Mouse (Mus musculus) kidney, embryonic 14.5 days (tissue): ENCODE data around the gene Actb. TPM values are rescaled to one million over a fixed set of nuclear protein-coding genes. Genes with fewer than 3 reads are reported as not detected.

Experiments used
- ATAC-seq: fragments of 200-750 bp; cut with Nextera tagmentation; 2 replicates; pipeline ENCODE4 v1.8.0; 2017; ENCODE audit warnings: moderate number of reproducible peaks, mild to moderate bottlenecking, moderate TSS enrichment, moderate library complexity; ENCODE audit not compliant: low FRiP score, low TSS enrichment
- H3K27ac ChIP-seq: fragments of 300-500 bp; sonication (generic); 2 replicates; pipeline ENCODE4 v1.5.1; 2014; ENCODE audit warnings: low read depth, mild to moderate bottlenecking, low read length, moderate library complexity, mixed read lengths
- H3K27me3 ChIP-seq: fragments of 300-500 bp; sonication (generic); 2 replicates; pipeline ENCODE4 v1.6.1; 2014; ENCODE audit warnings: mild to moderate bottlenecking, low read length; ENCODE audit not compliant: control insufficient read depth, insufficient read depth
- H3K36me3 ChIP-seq: fragments of 300-500 bp; sonication (generic); 2 replicates; pipeline ENCODE4 v1.6.1; 2014; ENCODE audit warnings: low read length, mixed read lengths; ENCODE audit not compliant: control insufficient read depth, insufficient read depth
- H3K4me1 ChIP-seq: fragments of 300-500 bp; sonication (generic); 2 replicates; pipeline ENCODE4 v1.6.1; 2014; ENCODE audit warnings: low read length, mixed read lengths; ENCODE audit not compliant: control insufficient read depth, insufficient read depth
- H3K4me2 ChIP-seq: fragments of 300-500 bp; sonication (generic); replicated peaks from 2 replicates; pipeline ENCODE4 v1.6.1; 2014; ENCODE audit warnings: low read depth, mild to moderate bottlenecking, low read length
- H3K4me3 ChIP-seq: fragments of 300-500 bp; sonication (generic); 2 replicates; pipeline ENCODE4 v1.5.1; 2014; ENCODE audit warnings: mild to moderate bottlenecking, low read length
- H3K9ac ChIP-seq: fragments of 300-500 bp; sonication (generic); 2 replicates; pipeline ENCODE4 v1.6.1; 2014; ENCODE audit warnings: low read depth, mild to moderate bottlenecking, low read length, moderate library complexity
- H3K9me3 ChIP-seq: fragments of 300-500 bp; sonication (generic); 2 replicates; pipeline ENCODE4 v1.6.1; 2016; ENCODE audit warnings: low read length; ENCODE audit not compliant: control insufficient read depth
- WGBS: fragments of 180-500 bp; shearing (Covaris S2); extraction: QIAGEN DNeasy Blood & Tissue Kit; methylation state at CpG from one replicate; pipeline ENCODE4 v1.1.7; 2014; 5-methylcytosine and 5-hydroxymethylcytosine counted together
- polyA plus RNA-seq: library from polyadenylated mRNA; unstranded; fragments of >200 nt; fragmentation: Nextera tagmentation; extraction: Ambion mirVana; gene quantifications from 2 replicates; pipeline ENCODE4 v1.2.1, GENCODE M21; 2014

Actb gene
- polyA plus RNA-seq, 1 experiment from 2014 or later, result 14,375 TPM

- WGBS, result 40% methylated on average over 13 of the region's 13 CpGs
- Histone ChIP-seq H3K4me1 (no peaks in the 10 kb centered on the region), H3K9ac (no peak overlapping the region), H3K27ac (no peak overlapping the region), H3K9me3 (no peaks in the 10 kb centered on the region), H3K4me3 (no peak overlapping the region), H3K4me2 (no peak overlapping the region), H3K27me3 (no peaks in the 10 kb centered on the region), H3K36me3 (peaks cover 32% of the 10 kb centered on the region)
- ATAC-seq, result no peak
Observed at GRCm38 (mm10) chr5:142869463-142869862, 37.1 kb downstream of the Actb start.

GRCm38 (mm10) chr5:142857763-142858229, 48.8 kb downstream of the Actb start:
- no peak overlapping the region for H3K4me3 ChIP-seq
- peaks cover 6% of the 10 kb centered on the region; the same call in 1 of the 2 replicates for H3K9me3 ChIP-seq
- no peak overlapping the region for H3K4me2 ChIP-seq
- no peak overlapping the region for H3K27ac ChIP-seq
- H3K9ac ChIP-seq, result 0 out of 2 replicates have a peak overlapping the region, but pooled peaks have one; percentile 4
- H3K27me3 ChIP-seq, result no peaks in the 10 kb centered on the region
- WGBS, result 52% methylated on average over 16 of the region's 16 CpGs
- H3K4me1 ChIP-seq, result no peaks in the 10 kb centered on the region
- no peak for ATAC-seq
- H3K36me3 ChIP-seq, result no peaks in the 10 kb centered on the region

DNA sequence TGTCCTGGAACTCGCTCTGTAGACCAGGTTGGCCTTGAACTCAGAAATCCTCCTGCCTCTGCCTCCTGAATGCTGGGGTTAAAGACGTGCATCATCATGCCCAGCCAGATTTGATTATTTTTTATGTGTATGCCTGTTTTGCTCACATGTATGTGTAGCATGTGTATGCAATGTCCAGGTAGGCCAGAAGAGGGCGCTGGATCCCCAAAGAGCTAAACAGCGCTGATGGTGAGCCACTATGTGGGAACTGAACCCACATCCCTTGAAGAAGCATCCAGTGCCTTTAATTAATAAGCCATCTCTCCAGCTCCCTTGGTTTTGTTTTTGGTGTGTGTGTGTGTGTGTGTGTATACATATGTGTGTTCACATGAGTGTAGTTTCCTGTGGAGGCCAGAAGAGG, 50.1 kb downstream of the Actb start:
- Histone ChIP-seq H3K36me3 (no peaks in the 10 kb centered on the region), H3K27me3 (no peaks in the 10 kb centered on the region)

GRCm38 (mm10) chr5:142854877-142855276, 51.7 kb downstream of the Actb start:
- WGBS, result 82% methylated on average over 10 of the region's 10 CpGs

More for the DNA sequence above, 50.1 kb downstream of the Actb start:
- H3K4me1 ChIP-seq, result no peaks in the 10 kb centered on the region
- H3K27ac ChIP-seq, result no peak overlapping the region
- no peak overlapping the region for H3K9ac ChIP-seq
- peaks cover 6% of the 10 kb centered on the region; the same call in 1 of the 2 replicates for H3K9me3 ChIP-seq
- H3K4me3 ChIP-seq, result no peak overlapping the region
- H3K4me2 ChIP-seq, result no peak overlapping the region
- no peak for ATAC-seq
- 81% methylated on average over 4 of the region's 4 CpGs for WGBS

GRCm38 (mm10) chr5:142853585-142853984, 53.0 kb downstream of the Actb start:
- 73% methylated on average over 6 of the region's 6 CpGs for WGBS
- peaks cover 6% of the 10 kb centered on the region; the same call in 1 of the 2 replicates for H3K9me3 ChIP-seq
- no peak overlapping the region for H3K4me3 ChIP-seq
- no peak for ATAC-seq
- H3K36me3 ChIP-seq, result no peaks in the 10 kb centered on the region
- no peak overlapping the region for H3K9ac ChIP-seq
- H3K27ac ChIP-seq, result no peak overlapping the region
- no peaks in the 10 kb centered on the region for H3K4me1 ChIP-seq
- H3K27me3 ChIP-seq, result no peaks in the 10 kb centered on the region
- H3K4me2 ChIP-seq, result no peak overlapping the region

More at GRCm38 (mm10) chr5:142854877-142855276, 51.7 kb downstream of the Actb start:
- Histone ChIP-seq H3K9me3 (peaks cover 6% of the 10 kb centered on the region; the same call in 1 of the 2 replicates), H3K27me3 (no peaks in the 10 kb centered on the region), H3K4me2 (no peak overlapping the region), H3K4me3 (no peak overlapping the region), H3K36me3 (no peaks in the 10 kb centered on the region), H3K27ac (no peak overlapping the region), H3K9ac (no peak overlapping the region), H3K4me1 (no peaks in the 10 kb centered on the region)
- ATAC-seq, result 0 out of 2 replicates have a peak, but pooled peaks have one; percentile 22

Other genes with a start within 250 kb of the Actb start
- 3.6 and 6.0 TPM in 2 replicates for gene Slc29a4, start 214.2 kb downstream of the Actb start, polyA plus RNA-seq
- 32.7 and 41.1 TPM in 2 replicates for gene Tnrc18, start 89.1 kb downstream of the Actb start, polyA plus RNA-seq
- 11.7 and 14.6 TPM in 2 replicates for gene Fbxl18, start 11.3 kb downstream of the Actb start, polyA plus RNA-seq
- 312 and 390 TPM in 2 replicates for gene Fscn1, start 53.6 kb upstream of the Actb start, polyA plus RNA-seq
- 28.7 and 48.3 TPM in 2 replicates for gene Rnf216, start 206.2 kb upstream of the Actb start, polyA plus RNA-seq
- gene Olfr718-ps1, start 240.8 kb upstream of the Actb start, polyA plus RNA-seq, result 0.05 TPM in 1 of 2 replicates, not detected in the other